Mouse (Mus musculus) adrenal gland, adult 2 months (tissue): ENCODE data around the gene Tmem50a. TPM values are rescaled to one million over a fixed set of nuclear protein-coding genes. Genes with fewer than 3 reads are reported as not detected.
A peak's percentile ranks its signal among the peaks of the same experiment; 100 is the strongest.

Experiments
- DNase-seq: peaks from one replicate; pipeline ENCODE4 v3.0.0; 2021
- polyA plus RNA-seq: library from polyadenylated mRNA; depleted of rRNA; stranded (reverse); fragments of >200 nt; gene quantifications from 2 replicates; pipeline ENCODE4 v1.2.3, GENCODE M21; 2012; rRNA removed
- total RNA-seq, 2 experiments: library from RNA; stranded (reverse); gene quantifications; 2 replicates each; pipeline ENCODE4 v1.2.3; 2021

The Tmem50a gene
- total and polyA plus RNA-seq, 3 experiments, result 191 to 336 (median 231) TPM

DNA sequence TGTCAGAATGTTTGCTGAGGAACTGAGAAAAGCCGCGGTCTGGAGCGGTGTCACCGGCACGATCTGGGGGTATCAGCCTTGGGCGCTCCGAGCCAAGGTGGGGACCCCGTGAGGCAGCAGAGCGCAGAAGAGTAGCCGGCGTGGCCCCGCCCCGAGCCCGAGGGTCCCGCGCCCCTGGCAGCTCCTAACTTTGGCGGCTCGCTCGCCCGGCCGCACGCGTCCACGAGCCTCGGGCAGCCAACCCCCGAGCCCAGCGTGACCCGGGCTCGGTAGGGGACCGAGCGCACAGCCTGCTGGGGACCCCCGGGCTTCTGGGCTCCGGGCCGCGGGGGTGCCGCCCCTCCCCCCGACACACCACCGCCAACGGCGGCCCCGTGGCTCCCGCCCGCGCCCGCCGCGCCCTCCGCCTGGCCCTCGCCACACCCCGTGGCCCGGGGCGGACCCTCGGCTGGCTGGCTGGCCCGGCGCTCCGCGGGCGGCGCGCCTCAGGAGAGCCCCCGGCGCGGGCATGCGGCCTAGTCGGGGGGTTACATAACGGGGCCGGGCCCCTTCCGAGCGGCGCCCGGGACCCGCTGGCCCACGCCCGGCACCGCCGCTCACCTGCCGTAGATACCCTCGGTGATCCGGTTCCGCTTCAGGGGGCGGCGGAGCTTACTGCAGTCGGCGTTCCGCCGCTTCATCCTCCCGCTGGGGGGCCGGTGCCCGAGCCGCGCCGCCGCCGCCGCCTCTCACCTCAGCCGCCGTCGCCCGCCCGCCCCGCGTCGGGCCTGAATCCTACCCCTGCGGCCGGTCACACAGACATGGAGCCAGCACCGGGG lies 62.2 kb downstream of the Tmem50a start:
- DNase-seq, result no peak

DNA sequence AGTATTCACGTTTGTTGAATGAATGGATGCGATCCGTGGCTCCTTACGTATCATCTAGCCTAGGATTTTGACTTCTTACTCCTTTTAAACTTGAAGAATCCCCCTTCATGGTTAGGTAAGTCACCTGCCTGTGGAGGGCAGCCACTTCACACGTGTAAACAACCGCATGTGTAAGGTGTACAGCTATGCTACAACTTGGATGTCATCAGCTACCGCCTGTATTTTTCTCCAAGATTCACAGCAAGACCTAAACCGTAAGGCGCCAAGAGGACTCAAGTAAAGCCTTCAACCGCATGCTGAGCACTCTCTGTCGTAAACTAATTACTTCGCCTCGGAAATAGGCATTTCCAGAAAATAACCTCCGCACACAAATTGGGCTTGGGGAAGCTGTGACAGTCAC lies 62.9 kb downstream of the Tmem50a start:
- DNase-seq, result peak; percentile 9

DNA sequence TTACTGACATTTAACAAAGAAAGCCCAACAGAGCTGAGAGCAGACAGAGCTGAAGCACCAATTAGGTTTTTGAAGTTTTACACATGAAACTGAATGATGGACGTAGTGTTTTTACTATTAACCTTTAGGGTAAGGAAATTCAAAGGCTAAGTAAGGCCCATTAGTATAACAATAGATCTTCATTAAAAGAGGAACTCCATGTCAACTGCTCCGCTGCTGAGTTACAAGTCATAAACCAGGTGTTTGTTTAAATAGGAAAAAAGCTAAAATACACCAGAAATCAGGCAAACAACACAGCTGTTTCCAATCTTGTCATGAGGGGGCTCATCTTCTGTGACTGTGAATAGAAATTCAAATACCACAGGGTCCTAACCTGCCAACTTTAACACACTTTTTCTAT lies 63.6 kb downstream of the Tmem50a start:
- DNase-seq, result no peak

DNA sequence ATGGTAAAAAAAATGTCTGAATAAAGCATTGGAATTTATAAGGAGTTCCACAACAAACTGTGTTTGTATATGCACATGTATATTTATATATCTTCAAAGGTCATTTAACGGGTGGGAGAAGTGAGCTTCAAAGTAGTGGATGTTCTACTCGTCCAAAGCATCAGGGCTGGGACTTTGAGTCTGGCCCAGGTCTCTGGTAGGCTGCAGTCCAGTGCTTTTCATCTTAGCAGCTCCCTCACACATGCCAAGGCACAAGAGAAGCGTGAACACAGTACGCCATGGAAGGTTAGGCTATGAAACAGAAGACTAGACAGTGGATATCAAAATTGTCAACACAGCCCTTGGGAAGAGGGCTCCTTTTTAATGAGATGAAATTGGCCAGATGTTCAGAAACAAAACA lies 64.3 kb downstream of the Tmem50a start:
- no peak for DNase-seq

Other genes starting within 250 kb of the Tmem50a start
- gene Man1c1, start 210.7 kb downstream of the Tmem50a start, total RNA-seq, result 10 to 100 TPM; 13.3 to 28.2 TPM
- 17.0 and 17.4 TPM in 2 replicates for gene Man1c1, start 210.7 kb downstream of the Tmem50a start, polyA plus RNA-seq
- gene Ldlrap1, start 147.0 kb downstream of the Tmem50a start, total RNA-seq, result 10 to 100 TPM; 42.1 to 49.3 TPM
- gene Ldlrap1, start 147.0 kb downstream of the Tmem50a start, polyA plus RNA-seq, result 23.0 and 28.1 TPM in 2 replicates
- gene Maco1, start 61.7 kb downstream of the Tmem50a start, total RNA-seq, result 10 to 100 TPM; 35.6 to 37.1 TPM
- 14.2 and 15.6 TPM in 2 replicates for gene Maco1, start 61.7 kb downstream of the Tmem50a start, polyA plus RNA-seq
- not detected for gene Rhd, start 50.5 kb downstream of the Tmem50a start, total RNA-seq
- gene Rhd, start 50.5 kb downstream of the Tmem50a start, polyA plus RNA-seq, result 0.09 and 0.12 TPM in 2 replicates
- gene Rsrp1, start 8.6 kb upstream of the Tmem50a start, total RNA-seq, result 100 to 1,000 TPM; 313 to 460 TPM
- gene Rsrp1, start 8.6 kb upstream of the Tmem50a start, polyA plus RNA-seq, result 2,634 and 2,855 TPM in 2 replicates
- 10 to 100 TPM; 85.5 to 97.8 TPM for gene Syf2, start 15.9 kb upstream of the Tmem50a start, total RNA-seq
- gene Syf2, start 15.9 kb upstream of the Tmem50a start, polyA plus RNA-seq, result 7.0 and 8.6 TPM in 2 replicates
- 1 to 10 TPM; 3.1 to 4.0 TPM for gene Runx3, start 205.6 kb upstream of the Tmem50a start, total RNA-seq
- 3.4 and 4.7 TPM in 2 replicates for gene Runx3, start 205.6 kb upstream of the Tmem50a start, polyA plus RNA-seq